Mouse (Mus musculus) cerebellum, adult 2 months (tissue): Measurements from ENCODE around the gene Abcg4.

Source experiments
- CTCF ChIP-seq: fragments of 200-500 bp; IDR thresholded peaks from 2 replicates; pipeline ENCODE4 v1.5.1; 2011; ENCODE audit warnings: low read depth, mild to moderate bottlenecking, control low read depth, low read length, moderate library complexity, borderline replicate concordance; ENCODE audit not compliant: insufficient read depth
- POLR2A ChIP-seq: fragments of 200-500 bp; IDR thresholded peaks from 2 replicates; pipeline ENCODE4 v1.6.1; 2011; ENCODE audit warnings: low read length, control low read depth, borderline replicate concordance; ENCODE audit not compliant: insufficient read depth

GRCm38 (mm10) chr9:44250445-44250844, 38.0 kb downstream of the Abcg4 start:
- TF ChIP-seq CTCF (no peak), POLR2A (no peak)
